Mouse (Mus musculus) embryonic facial prominence, embryonic 15.5 days (tissue): Measurements from ENCODE around the gene Mindy2. TPM values are rescaled to one million over a fixed set of nuclear protein-coding genes. Genes with fewer than 3 reads are reported as not detected.

ENCODE experiments used
- ATAC-seq: fragments of 200-750 bp; cut with Nextera tagmentation; 2 replicates; pipeline ENCODE4 v1.8.0; 2017; ENCODE audit warnings: low read depth, moderate TSS enrichment; ENCODE audit not compliant: insufficient number of reproducible peaks, low FRiP score, low TSS enrichment
- H3K27ac ChIP-seq: fragments of 300-500 bp; sonication (generic); replicated peaks from 2 replicates; pipeline ENCODE4 v1.5.1; 2015; ENCODE audit warnings: mild to moderate bottlenecking, inconsistent platforms
- H3K27me3 ChIP-seq: fragments of 300-500 bp; sonication (generic); 2 replicates; pipeline ENCODE4 v1.6.1; 2015; ENCODE audit warnings: inconsistent platforms
- H3K36me3 ChIP-seq: fragments of 300-500 bp; sonication (generic); 2 replicates; pipeline ENCODE4 v1.6.1; 2015; ENCODE audit warnings: mild to moderate bottlenecking, inconsistent platforms
- H3K4me1 ChIP-seq: fragments of 300-500 bp; sonication (generic); 2 replicates; pipeline ENCODE4 v1.6.1; 2015; ENCODE audit warnings: inconsistent platforms
- H3K4me2 ChIP-seq: fragments of 300-500 bp; sonication (generic); replicated peaks from 2 replicates; pipeline ENCODE4 v1.6.1; 2015; ENCODE audit warnings: mild to moderate bottlenecking, inconsistent platforms
- H3K4me3 ChIP-seq: fragments of 300-500 bp; sonication (generic); replicated peaks from 2 replicates; pipeline ENCODE4 v1.5.1; 2015; ENCODE audit warnings: mild to moderate bottlenecking, inconsistent platforms
- H3K9ac ChIP-seq: fragments of 300-500 bp; sonication (generic); 2 replicates; pipeline ENCODE4 v1.6.1; 2015; ENCODE audit warnings: inconsistent platforms
- H3K9me3 ChIP-seq: fragments of 300-500 bp; sonication (generic); replicated peaks from 2 replicates; pipeline ENCODE4 v1.6.1; 2016; ENCODE audit warnings: inconsistent platforms
- WGBS: fragments of 180-500 bp; shearing (Covaris S2); methylation state at CpG from one replicate; pipeline ENCODE4 v1.1.7; 2015; 5-methylcytosine and 5-hydroxymethylcytosine counted together
- polyA plus RNA-seq: library from polyadenylated mRNA; unstranded; fragments of >200 nt; fragmentation: Nextera tagmentation; extraction: Ambion mirVana; gene quantifications from 2 replicates; pipeline ENCODE4 v1.2.1, GENCODE M21; 2015

Gene Mindy2
- 18.1 and 18.2 TPM in 2 replicates for polyA plus RNA-seq

DNA sequence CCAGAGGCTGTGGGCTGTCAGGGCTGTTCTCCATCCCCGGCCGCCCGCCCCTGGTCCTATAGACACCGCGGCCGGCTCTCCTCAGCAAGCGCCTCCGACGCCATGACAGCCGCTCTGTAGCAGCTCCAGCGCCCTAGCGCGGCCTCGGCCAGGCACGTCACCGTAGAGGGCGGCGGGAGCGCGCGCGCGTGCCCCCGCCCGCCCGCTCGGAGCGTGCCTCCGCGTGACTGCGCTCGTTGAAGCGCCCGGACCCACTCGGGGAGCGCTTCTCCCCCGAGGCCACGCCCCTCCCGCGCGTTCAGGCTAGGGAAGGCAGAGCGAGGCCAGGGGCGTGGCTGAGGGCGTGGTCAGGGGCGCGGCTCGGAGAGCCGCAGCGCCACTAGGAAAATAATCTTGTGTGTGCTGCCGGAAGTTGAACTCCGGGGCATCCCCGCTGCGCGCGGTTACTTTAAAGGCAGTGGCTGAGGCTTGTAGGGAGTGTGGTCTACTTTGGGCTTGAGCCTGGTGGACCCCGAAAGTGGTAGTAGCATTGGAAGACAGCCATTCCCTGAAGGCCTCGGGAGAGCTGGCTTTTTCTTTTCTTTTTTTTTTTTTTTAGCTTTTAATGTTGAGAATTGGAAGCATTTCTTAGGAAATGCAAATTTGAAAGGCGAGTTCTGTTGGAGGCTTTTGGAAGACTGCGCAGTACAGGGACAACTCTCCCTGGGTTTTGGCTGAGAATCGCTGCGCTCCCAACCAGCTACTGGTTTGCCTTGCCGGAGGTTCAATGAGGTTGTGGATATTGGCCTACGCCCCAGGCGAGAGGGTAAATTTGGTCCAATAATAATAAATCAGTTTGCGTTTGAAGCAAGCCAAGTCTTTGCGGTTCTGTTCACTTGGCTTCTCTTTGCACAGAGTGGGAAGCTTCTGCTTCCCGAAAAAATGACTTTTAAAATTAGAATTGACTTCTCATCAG is at the start of gene Mindy2:
Gene Mindy2, minus strand, starts transcription at position 162 of the 955 bp plus-strand sequence.
- H3K27ac ChIP-seq = peak within 1 kb of the TSS; percentile 96
- ATAC-seq = peak; percentile 98
- peak within 1 kb of the TSS; percentile 88 for H3K4me2 ChIP-seq
- H3K9me3 ChIP-seq = no peaks in the 10 kb centered on the region
- H3K27me3 ChIP-seq = no peaks in the 10 kb centered on the region
- H3K9ac ChIP-seq = peak within 1 kb of the TSS; percentile 85
- H3K4me3 ChIP-seq = peak within 1 kb of the TSS; percentile 90
- H3K36me3 ChIP-seq = no peaks in the 10 kb centered on the region
- peaks cover 32% of the 10 kb centered on the region for H3K4me1 ChIP-seq
- WGBS = 1% methylated on average over 67 of the region's 67 CpGs

DNA sequence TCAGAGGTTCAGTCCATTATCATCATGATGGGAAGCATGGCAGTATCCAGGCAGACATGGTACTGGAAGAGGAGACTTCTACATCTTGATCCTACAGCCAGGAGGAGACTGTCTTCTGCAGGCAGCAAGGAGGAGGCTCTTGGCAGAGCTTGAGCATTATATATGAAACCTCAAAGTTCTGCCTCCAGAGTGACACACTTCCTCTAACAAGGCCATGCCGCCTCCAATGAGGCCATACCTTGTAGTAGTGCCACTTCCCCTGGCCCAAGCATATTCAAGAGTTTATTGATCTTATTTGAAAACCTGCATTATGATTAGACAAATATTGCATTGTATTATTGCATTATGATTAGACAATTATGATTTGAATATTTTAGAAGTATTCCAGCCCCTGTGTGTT is 49.5 kb upstream of the Mindy2 start:
- Histone ChIP-seq H3K27me3 (no peaks in the 10 kb centered on the region), H3K9me3 (no peaks in the 10 kb centered on the region), H3K4me3 (no peak overlapping the region), H3K9ac (no peak overlapping the region), H3K4me2 (no peak overlapping the region), H3K27ac (no peak overlapping the region), H3K36me3 (peaks cover 11% of the 10 kb centered on the region; the same call in 1 of the 2 replicates), H3K4me1 (no peaks in the 10 kb centered on the region)
- ATAC-seq = no peak
- 93% methylated on average over 1 of the region's 1 CpGs for WGBS

DNA sequence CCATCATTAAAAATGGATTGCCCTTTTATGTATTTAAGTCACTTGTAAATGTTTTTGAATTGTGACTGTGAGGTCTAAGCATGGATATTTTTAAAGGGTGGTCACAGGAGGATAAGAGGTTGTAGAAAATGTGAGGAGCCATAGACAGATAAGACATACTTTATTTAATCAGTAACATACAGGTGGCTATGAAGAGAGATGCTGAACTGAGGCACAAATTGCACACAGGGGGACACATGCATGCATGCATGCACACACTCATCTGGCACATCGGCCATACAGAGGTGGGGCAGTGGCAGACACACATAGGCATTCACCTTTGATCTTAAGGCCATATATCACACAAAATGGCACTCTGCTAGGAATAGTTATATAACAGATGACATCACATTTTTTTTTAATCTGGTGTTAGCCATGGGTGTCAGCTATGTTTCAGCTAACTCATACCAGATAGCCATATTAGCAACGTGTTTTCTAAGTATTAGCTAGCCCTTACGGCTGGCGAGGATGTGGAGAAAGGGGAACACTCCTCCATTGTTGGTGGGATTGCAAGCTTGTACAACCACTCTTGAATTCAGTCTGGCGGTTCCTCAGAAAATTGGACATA is 46.7 kb upstream of the Mindy2 start:
- Histone ChIP-seq H3K9ac (no peak overlapping the region), H3K27ac (no peak overlapping the region), H3K4me3 (no peak overlapping the region), H3K27me3 (no peaks in the 10 kb centered on the region), H3K9me3 (no peaks in the 10 kb centered on the region), H3K4me2 (no peak overlapping the region), H3K36me3 (peaks cover 11% of the 10 kb centered on the region; the same call in 1 of the 2 replicates), H3K4me1 (no peaks in the 10 kb centered on the region)
- WGBS = 96% methylated on average over 5 of the region's 5 CpGs
- no peak for ATAC-seq

DNA sequence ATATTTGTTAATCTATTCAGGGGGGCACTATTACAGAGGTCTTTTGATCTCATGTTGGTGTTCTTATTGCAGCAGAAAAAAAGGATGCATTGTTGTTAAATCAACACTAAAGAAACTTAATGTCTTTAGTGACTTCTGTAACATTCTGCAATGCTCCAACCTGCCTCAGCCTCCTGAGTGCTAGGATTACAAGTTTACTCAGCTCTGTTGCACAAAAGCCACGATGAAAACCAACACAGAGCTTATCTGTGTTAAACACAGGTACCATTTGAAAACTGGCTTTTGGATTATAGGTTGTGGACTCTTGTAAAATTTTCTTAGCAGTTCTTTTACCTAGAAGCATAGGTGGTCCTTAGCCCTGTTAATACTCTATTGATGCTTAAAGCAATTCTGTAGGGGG is 41.1 kb upstream of the Mindy2 start:
- WGBS = 78% methylated on average over 1 of the region's 1 CpGs
- no peaks in the 10 kb centered on the region for H3K4me1 ChIP-seq
- H3K27me3 ChIP-seq = no peaks in the 10 kb centered on the region
- no peak overlapping the region for H3K4me3 ChIP-seq
- H3K9ac ChIP-seq = no peak overlapping the region
- no peak overlapping the region for H3K27ac ChIP-seq
- H3K36me3 ChIP-seq = no peaks in the 10 kb centered on the region
- no peak overlapping the region for H3K4me2 ChIP-seq
- H3K9me3 ChIP-seq = no peaks in the 10 kb centered on the region
- no peak for ATAC-seq

DNA sequence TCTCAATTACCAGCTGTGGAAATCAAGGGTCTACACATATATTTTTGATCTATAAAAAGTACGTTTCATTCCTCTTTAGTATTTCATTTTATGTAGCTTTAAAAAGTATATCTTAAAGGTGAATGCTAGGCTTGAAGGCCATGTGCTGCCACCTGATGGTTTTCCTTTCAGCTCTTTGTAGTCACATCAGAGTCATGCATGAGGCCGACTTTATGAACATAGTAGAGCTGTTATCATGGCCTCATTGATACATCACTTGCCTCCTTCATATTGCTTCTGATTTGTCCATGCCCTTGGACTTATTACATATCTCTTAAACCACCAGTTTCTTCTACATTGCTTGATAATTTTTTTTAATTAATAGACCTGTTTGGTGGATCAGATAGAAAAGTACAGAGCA is 38.7 kb upstream of the Mindy2 start:
- 88% methylated on average over 2 of the region's 2 CpGs for WGBS
- Histone ChIP-seq H3K4me1 (no peaks in the 10 kb centered on the region), H3K4me2 (no peak overlapping the region), H3K9me3 (no peaks in the 10 kb centered on the region), H3K36me3 (no peaks in the 10 kb centered on the region), H3K9ac (no peak overlapping the region), H3K27me3 (no peaks in the 10 kb centered on the region), H3K27ac (no peak overlapping the region), H3K4me3 (no peak overlapping the region)
- ATAC-seq = no peak

DNA sequence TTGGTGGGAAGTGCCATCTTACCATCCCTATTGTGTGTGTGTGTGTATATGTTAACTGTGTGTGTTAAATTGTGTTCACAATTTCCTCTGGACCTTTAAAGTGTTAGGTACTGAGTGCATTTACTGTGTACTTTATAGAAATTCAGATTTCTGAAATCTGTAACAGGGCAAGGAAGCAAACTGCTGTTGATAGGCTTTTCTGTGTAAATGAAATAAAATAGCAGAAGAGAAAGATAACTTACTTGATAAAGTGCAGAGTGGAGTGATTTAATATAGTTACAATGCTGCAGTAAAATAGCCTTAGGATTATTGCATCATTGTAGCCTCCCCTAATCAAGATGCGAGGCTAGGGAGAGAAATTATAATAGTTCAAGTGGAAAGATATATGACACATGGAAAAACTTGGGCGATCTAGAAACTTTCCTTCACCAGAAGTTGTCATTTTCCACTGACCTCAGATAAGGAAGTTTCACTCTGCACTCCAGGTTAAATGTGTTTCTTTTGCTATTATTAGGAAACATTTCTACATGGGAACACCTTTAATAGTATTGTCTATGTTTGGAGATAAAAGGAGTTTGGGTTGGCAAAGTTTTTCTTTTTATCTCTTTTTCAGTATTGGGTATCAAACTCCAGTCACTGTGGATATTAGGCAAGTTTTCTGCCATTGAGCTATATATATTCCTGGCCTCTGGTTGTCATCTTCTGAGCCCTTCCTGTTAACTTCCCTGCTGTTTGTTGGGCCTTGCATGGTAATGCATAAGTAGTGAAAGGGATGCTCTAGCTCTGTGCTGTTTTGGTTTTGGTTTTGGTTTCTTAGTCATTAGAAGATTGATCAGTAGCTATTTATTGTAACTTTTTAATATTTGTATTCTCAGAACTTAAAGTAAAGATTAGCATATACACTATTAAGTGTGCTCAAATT is 35.1 kb upstream of the Mindy2 start:
- Histone ChIP-seq H3K4me2 (no peak overlapping the region), H3K9ac (no peak overlapping the region), H3K4me1 (no peaks in the 10 kb centered on the region), H3K27ac (no peak overlapping the region), H3K4me3 (no peak overlapping the region), H3K9me3 (no peaks in the 10 kb centered on the region), H3K27me3 (no peaks in the 10 kb centered on the region), H3K36me3 (no peaks in the 10 kb centered on the region)
- WGBS = 59% methylated on average over 2 of the region's 2 CpGs
- ATAC-seq = no peak

DNA sequence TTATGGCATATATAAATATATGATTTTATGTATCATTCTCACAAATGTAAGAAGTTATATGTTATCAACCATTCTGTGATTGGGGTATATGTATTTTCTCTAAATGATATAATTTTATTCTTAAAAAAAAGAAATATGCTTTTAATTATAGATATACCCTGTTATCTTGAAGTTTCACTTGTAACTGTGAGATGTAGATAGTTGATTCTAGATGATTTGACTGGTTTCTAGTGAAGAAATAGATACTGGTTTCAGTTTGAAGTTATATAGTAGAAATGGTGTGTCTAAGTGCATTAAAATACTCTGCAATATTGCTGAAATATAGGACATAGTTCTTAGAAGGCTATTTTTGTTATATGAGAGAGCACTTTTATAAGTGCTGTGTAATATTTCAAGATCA is 33.6 kb upstream of the Mindy2 start:
- H3K27me3 ChIP-seq = no peaks in the 10 kb centered on the region
- no peaks in the 10 kb centered on the region for H3K36me3 ChIP-seq
- no peak overlapping the region for H3K27ac ChIP-seq
- no peaks in the 10 kb centered on the region for H3K4me1 ChIP-seq
- no peaks in the 10 kb centered on the region for H3K9me3 ChIP-seq
- no peak overlapping the region for H3K4me3 ChIP-seq
- no peak overlapping the region for H3K9ac ChIP-seq
- no peak overlapping the region for H3K4me2 ChIP-seq
- no peak for ATAC-seq

DNA sequence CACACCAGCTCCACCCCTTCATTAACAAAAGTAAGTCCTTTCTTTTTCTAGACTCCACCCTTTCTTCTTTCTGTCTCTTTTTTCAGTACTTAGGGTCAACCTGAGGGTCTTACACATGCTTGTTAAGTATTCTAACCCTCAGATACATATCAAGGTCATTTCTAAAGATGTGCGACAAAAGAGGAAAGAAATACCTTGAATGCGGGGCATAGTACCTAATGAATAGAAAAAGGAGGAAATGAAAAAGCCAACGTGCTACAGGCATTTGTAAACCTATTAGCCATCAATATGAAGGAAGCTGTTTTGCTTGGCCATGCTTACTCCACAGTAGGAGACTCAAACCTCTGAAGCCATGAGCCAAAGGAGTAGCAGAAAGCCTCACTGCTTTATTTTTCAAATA is 33.0 kb upstream of the Mindy2 start:
- no peak overlapping the region for H3K4me3 ChIP-seq
- no peak overlapping the region for H3K4me2 ChIP-seq
- H3K36me3 ChIP-seq = no peaks in the 10 kb centered on the region
- no peaks in the 10 kb centered on the region for H3K9me3 ChIP-seq
- ATAC-seq = no peak
- H3K27ac ChIP-seq = no peak overlapping the region
- 82% methylated on average over 3 of the region's 3 CpGs for WGBS
- no peaks in the 10 kb centered on the region for H3K27me3 ChIP-seq
- H3K9ac ChIP-seq = no peak overlapping the region
- H3K4me1 ChIP-seq = no peaks in the 10 kb centered on the region

DNA sequence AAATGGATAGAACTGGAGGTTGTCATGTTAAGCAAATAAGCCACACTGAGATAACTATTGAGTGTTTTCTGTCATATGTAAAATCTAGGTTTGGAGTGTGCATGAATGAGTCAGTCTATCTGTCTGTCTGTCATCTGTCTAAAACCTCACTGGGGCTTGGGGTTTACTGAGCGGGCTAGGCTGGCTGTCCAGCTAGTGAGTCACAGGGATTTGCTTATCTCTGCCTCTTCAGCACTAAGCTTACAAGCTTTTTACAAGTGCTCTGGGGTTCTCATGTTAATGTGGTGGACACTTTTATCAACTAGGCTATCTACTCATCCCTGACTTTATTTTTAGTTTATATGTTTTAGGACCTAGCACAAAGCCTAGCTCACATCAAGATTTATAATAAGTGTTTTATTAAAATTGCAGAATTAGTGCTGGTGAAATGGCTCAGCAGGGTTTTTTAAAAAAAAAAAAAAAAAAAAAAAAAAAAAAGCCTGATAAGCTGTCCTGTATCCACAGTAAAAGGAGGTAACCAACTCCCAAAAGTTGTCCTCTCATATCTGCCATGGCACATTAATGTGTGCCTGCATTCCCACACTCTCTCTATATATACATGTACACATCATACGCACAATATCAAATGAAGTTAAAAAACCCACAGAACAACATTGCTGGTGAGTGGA is 31.5 kb upstream of the Mindy2 start:
- 76% methylated on average over 2 of the region's 2 CpGs for WGBS
- no peak overlapping the region for H3K4me2 ChIP-seq
- no peak for ATAC-seq
- no peaks in the 10 kb centered on the region for H3K36me3 ChIP-seq
- no peaks in the 10 kb centered on the region for H3K4me1 ChIP-seq
- no peaks in the 10 kb centered on the region for H3K9me3 ChIP-seq
- no peak overlapping the region for H3K27ac ChIP-seq
- no peak overlapping the region for H3K4me3 ChIP-seq
- H3K27me3 ChIP-seq = no peaks in the 10 kb centered on the region
- no peak overlapping the region for H3K9ac ChIP-seq

DNA sequence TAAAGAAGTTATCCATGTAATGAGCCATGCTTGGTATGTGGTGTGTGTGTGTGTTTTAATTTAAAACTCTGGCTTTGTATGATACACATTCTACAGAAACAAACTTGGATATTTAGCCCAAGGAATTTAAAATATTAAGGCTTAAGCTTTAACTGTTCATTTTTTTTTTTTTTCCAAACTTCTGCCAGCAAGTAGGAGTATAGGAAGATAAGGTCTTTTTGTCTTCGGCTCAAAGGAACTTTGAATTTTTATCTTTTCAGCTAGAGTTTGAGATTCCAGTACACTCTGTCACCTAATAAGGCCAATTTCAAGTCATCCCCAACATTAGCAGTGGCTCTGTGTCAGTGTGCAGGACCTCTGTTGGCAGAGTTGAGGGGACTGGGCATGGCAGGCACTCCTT is 25.2 kb upstream of the Mindy2 start:
- Histone ChIP-seq H3K4me3 (no peak overlapping the region), H3K4me2 (no peak overlapping the region), H3K9me3 (no peaks in the 10 kb centered on the region), H3K9ac (no peak overlapping the region), H3K27ac (no peak overlapping the region), H3K27me3 (no peaks in the 10 kb centered on the region), H3K4me1 (peaks cover 10% of the 10 kb centered on the region; the same call in 1 of the 2 replicates), H3K36me3 (no peaks in the 10 kb centered on the region)
- ATAC-seq = no peak
- WGBS = 78% methylated on average over 1 of the region's 1 CpGs
